Mouse (Mus musculus): ENCODE data around the gene Vapa.

DNA sequence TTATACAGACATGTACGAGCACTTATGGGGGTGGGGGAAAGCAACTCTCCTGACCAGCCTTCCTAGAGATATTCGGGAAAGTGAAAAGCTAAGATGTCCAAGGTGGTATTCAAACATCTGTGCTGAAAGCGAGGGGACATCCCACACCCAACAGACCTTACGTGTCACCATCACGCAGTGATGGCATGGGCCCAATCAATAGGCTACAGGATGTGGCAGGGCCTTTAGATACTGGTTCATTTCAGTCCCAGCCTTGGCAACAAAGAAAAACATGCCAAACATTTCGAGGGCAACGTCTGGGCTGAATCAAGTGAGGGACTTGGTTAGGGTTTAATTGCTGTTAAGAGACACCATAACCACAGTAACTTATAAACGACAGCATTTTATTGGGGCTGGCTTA lies 38.5 kb downstream of the Vapa start:
- TF ChIP-seq CTCF (IDR thresholded peaks at IDR 0.05; ENCODE audit: control insufficient read depth, insufficient read depth, low read length) (no peak), POLR2A (IDR thresholded peaks at IDR 0.05; ENCODE audit: borderline replicate concordance, control insufficient read depth, low read depth, low read length) (no peak)

All from bone marrow, adult 2 months (tissue).